Mouse (Mus musculus): ENCODE measurements around the gene Ube2s. TPM values are rescaled to one million over a fixed set of nuclear protein-coding genes. Genes with fewer than 3 reads are reported as not detected.
"Not testable (repeated sequence)": the region's sequence is repeated elsewhere in the genome, so short reads cannot be mapped to it uniquely, and the experiment has no call there.

Ube2s gene
- total RNA-seq, 2 experiments from 2014 or later = 97.4 to 167 TPM

- ATAC-seq (replicated peaks; ENCODE audit: low FRiP score, poor library complexity, severe bottlenecking) = no peak
Observed at GRCm38 (mm10) chr7:4822162-4822907, 9.9 kb upstream of the Ube2s start.

GRCm38 (mm10) chr7:4821690-4822089 lies 9.3 kb upstream of the Ube2s start:
- no peak for ATAC-seq (replicated peaks; ENCODE audit: low FRiP score, poor library complexity, severe bottlenecking)

GRCm38 (mm10) chr7:4820925-4821324 lies 8.5 kb upstream of the Ube2s start:
- not testable (repeated sequence) for ATAC-seq (replicated peaks; ENCODE audit: low FRiP score, poor library complexity, severe bottlenecking)

GRCm38 (mm10) chr7:4816559-4816958 lies 4.2 kb upstream of the Ube2s start:
- no peak for ATAC-seq (replicated peaks; ENCODE audit: low FRiP score, poor library complexity, severe bottlenecking)

GRCm38 (mm10) chr7:4813105-4813791 lies 858 bp upstream of the Ube2s start:
- no peak for ATAC-seq (replicated peaks; ENCODE audit: low FRiP score, poor library complexity, severe bottlenecking)

GRCm38 (mm10) chr7:4811842-4812302 lies 518 bp downstream of the Ube2s start:
- ATAC-seq (replicated peaks; ENCODE audit: low FRiP score, poor library complexity, severe bottlenecking) = 0 out of 2 replicates have a peak, but pooled peaks have one; percentile 0

GRCm38 (mm10) chr7:4811131-4811530 lies 1.3 kb downstream of the Ube2s start:
- 0 out of 2 replicates have a peak, but pooled peaks have one; percentile 6 for ATAC-seq (replicated peaks; ENCODE audit: low FRiP score, poor library complexity, severe bottlenecking)

GRCm38 (mm10) chr7:4806716-4807115 lies 5.7 kb downstream of the Ube2s start:
- ATAC-seq (replicated peaks; ENCODE audit: low FRiP score, poor library complexity, severe bottlenecking) = peak; percentile 82

GRCm38 (mm10) chr7:4802247-4802646 lies 10.1 kb downstream of the Ube2s start:
- no peak for ATAC-seq (replicated peaks; ENCODE audit: low FRiP score, poor library complexity, severe bottlenecking)

- peak; percentile 39; the same call in 1 of the 2 replicates for ATAC-seq (replicated peaks; ENCODE audit: low FRiP score, poor library complexity, severe bottlenecking)
Observed at GRCm38 (mm10) chr7:4795767-4796433, 16.5 kb downstream of the Ube2s start.

- no peak for ATAC-seq (replicated peaks; ENCODE audit: low FRiP score, poor library complexity, severe bottlenecking)
Observed at GRCm38 (mm10) chr7:4794631-4795168, 17.7 kb downstream of the Ube2s start.

- ATAC-seq (replicated peaks; ENCODE audit: low FRiP score, poor library complexity, severe bottlenecking) = no peak
Observed at GRCm38 (mm10) chr7:4793674-4794073, 18.7 kb downstream of the Ube2s start.

GRCm38 (mm10) chr7:4793248-4793647 lies 19.1 kb downstream of the Ube2s start:
- ATAC-seq (replicated peaks; ENCODE audit: low FRiP score, poor library complexity, severe bottlenecking) = not testable (repeated sequence)

GRCm38 (mm10) chr7:4792278-4793212 lies 19.8 kb downstream of the Ube2s start, which contains the start of gene Rpl28:
Rpl28 (plus strand) TSS chr7:4792874.
- ATAC-seq (replicated peaks; ENCODE audit: low FRiP score, poor library complexity, severe bottlenecking) = peak; percentile 96

GRCm38 (mm10) chr7:4789436-4789935 lies 22.9 kb downstream of the Ube2s start, which contains the start of gene Tmem238:
Tmem238 (minus strand) TSS chr7:4789656.
- ATAC-seq (replicated peaks; ENCODE audit: low FRiP score, poor library complexity, severe bottlenecking) = peak; percentile 39; the same call in 1 of the 2 replicates

GRCm38 (mm10) chr7:4788499-4789435 lies 23.6 kb downstream of the Ube2s start:
- no peak for ATAC-seq (replicated peaks; ENCODE audit: low FRiP score, poor library complexity, severe bottlenecking)

GRCm38 (mm10) chr7:4783667-4784268 lies 28.6 kb downstream of the Ube2s start:
- peak; percentile 53; the same call in 1 of the 2 replicates for ATAC-seq (replicated peaks; ENCODE audit: low FRiP score, poor library complexity, severe bottlenecking)

Measured in erythroblast, adult 5-6 weeks (primary cell).